Mouse (Mus musculus) liver, embryonic 11.5 days (tissue): ENCODE measurements around the gene Slc9a9. TPM values are rescaled to one million over a fixed set of nuclear protein-coding genes. Genes with fewer than 3 reads are reported as not detected.

Experiments
- ATAC-seq: fragments of 200-750 bp; cut with Nextera tagmentation; replicated peaks from 2 replicates; pipeline ENCODE4 v1.8.0; 2017; ENCODE audit warnings: moderate number of reproducible peaks, mild to moderate bottlenecking, moderate TSS enrichment, moderate library complexity; ENCODE audit not compliant: low FRiP score
- DNase-seq: peaks from one replicate; pipeline ENCODE4 v3.0.0-alpha.2; 2017; ENCODE audit warnings: low spot score
- H3K27ac ChIP-seq: fragments of 300-500 bp; sonication (generic); 2 replicates; pipeline ENCODE4 v1.5.1; 2014; ENCODE audit warnings: mild to moderate bottlenecking, low read depth, low read length, control low read depth
- H3K27me3 ChIP-seq: fragments of 300-500 bp; sonication (generic); replicated peaks from 2 replicates; pipeline ENCODE4 v1.6.1; 2014; ENCODE audit warnings: low read length, mixed read lengths; ENCODE audit not compliant: control insufficient read depth, insufficient read depth
- H3K36me3 ChIP-seq: fragments of 300-500 bp; sonication (generic); 2 replicates; pipeline ENCODE4 v1.6.1; 2014; ENCODE audit warnings: mild to moderate bottlenecking, low read length, moderate library complexity, mixed read lengths; ENCODE audit not compliant: control insufficient read depth, insufficient read depth
- H3K4me1 ChIP-seq: fragments of 300-500 bp; sonication (generic); replicated peaks from 2 replicates; pipeline ENCODE4 v1.6.1; 2014; ENCODE audit warnings: low read length, mixed read lengths; ENCODE audit not compliant: control insufficient read depth, insufficient read depth
- H3K4me2 ChIP-seq: fragments of 300-500 bp; sonication (generic); 2 replicates; pipeline ENCODE4 v1.6.1; 2014; ENCODE audit warnings: mild to moderate bottlenecking, control low read depth, moderate library complexity
- H3K4me3 ChIP-seq: fragments of 300-500 bp; sonication (generic); 2 replicates; pipeline ENCODE4 v1.5.1; 2014; ENCODE audit warnings: low read depth, low read length, control low read depth
- H3K9ac ChIP-seq: fragments of 300-500 bp; sonication (generic); 2 replicates; pipeline ENCODE4 v1.6.1; 2014; ENCODE audit warnings: low read depth, low read length, control low read depth
- H3K9me3 ChIP-seq: fragments of 300-500 bp; sonication (generic); 2 replicates; pipeline ENCODE4 v1.6.1; 2016; ENCODE audit warnings: low read length, inconsistent platforms, mixed read lengths; ENCODE audit not compliant: control insufficient read depth
- WGBS: fragments of 180-500 bp; shearing (Covaris S2); extraction: QIAGEN DNeasy Blood & Tissue Kit; methylation state at CpG from one replicate; pipeline ENCODE4 v1.1.7; 2014; 5-methylcytosine and 5-hydroxymethylcytosine counted together
- polyA plus RNA-seq: library from polyadenylated mRNA; unstranded; fragments of >200 nt; fragmentation: Nextera tagmentation; extraction: Ambion mirVana; gene quantifications from 2 replicates; pipeline ENCODE4 v1.2.1, GENCODE M21; 2014

Gene Slc9a9
- polyA plus RNA-seq, 1 experiment from 2014 or later, result 1.9 TPM

GRCm38 (mm10) chr9:95186386-95187289 lies 516.9 kb downstream of the Slc9a9 start:
- H3K4me1 ChIP-seq, result no peaks in the 10 kb centered on the region; the same call in 1 of the 2 replicates
- H3K27me3 ChIP-seq, result no peaks in the 10 kb centered on the region
- H3K4me3 ChIP-seq, result no peak overlapping the region
- DNase-seq (no peak), ATAC-seq (no peak)
- H3K9me3 ChIP-seq, result no peaks in the 10 kb centered on the region
- H3K36me3 ChIP-seq, result no peaks in the 10 kb centered on the region
- H3K9ac ChIP-seq, result no peak overlapping the region
- no peak overlapping the region for H3K4me2 ChIP-seq
- 72% methylated on average over 15 of the region's 15 CpGs for WGBS
- no peak overlapping the region for H3K27ac ChIP-seq

- Histone ChIP-seq H3K4me3 (no peak overlapping the region), H3K4me2 (no peak overlapping the region), H3K4me1 (no peaks in the 10 kb centered on the region; the same call in none of the 2 replicates), H3K9me3 (no peaks in the 10 kb centered on the region), H3K9ac (no peak overlapping the region), H3K36me3 (no peaks in the 10 kb centered on the region), H3K27ac (no peak overlapping the region), H3K27me3 (no peaks in the 10 kb centered on the region)
- peak; percentile 38; the same call in 1 of the 2 replicates for ATAC-seq
- DNase-seq, result no peak
- 62% methylated on average over 8 of the region's 8 CpGs for WGBS
Measured at GRCm38 (mm10) chr9:95188362-95189217, 518.9 kb downstream of the Slc9a9 start.

GRCm38 (mm10) chr9:95189218-95189605 lies 519.5 kb downstream of the Slc9a9 start:
- Histone ChIP-seq H3K27ac (no peak overlapping the region), H3K4me3 (no peak overlapping the region), H3K4me2 (no peak overlapping the region), H3K9ac (no peak overlapping the region), H3K9me3 (no peaks in the 10 kb centered on the region), H3K4me1 (peaks cover 5% of the 10 kb centered on the region), H3K36me3 (no peaks in the 10 kb centered on the region), H3K27me3 (no peaks in the 10 kb centered on the region)
- WGBS, result 73% methylated on average over 4 of the region's 4 CpGs
- DNase-seq, result no peak
- ATAC-seq, result no peak

- no peak overlapping the region for H3K4me2 ChIP-seq
- H3K9ac ChIP-seq, result no peak overlapping the region
- no peak for DNase-seq
- H3K4me3 ChIP-seq, result no peak overlapping the region
- H3K4me1 ChIP-seq, result peaks cover 5% of the 10 kb centered on the region
- no peak for ATAC-seq
- H3K27me3 ChIP-seq, result no peaks in the 10 kb centered on the region
- no peak overlapping the region for H3K27ac ChIP-seq
- WGBS, result 67% methylated on average over 6 of the region's 6 CpGs
- no peaks in the 10 kb centered on the region for H3K9me3 ChIP-seq
- H3K36me3 ChIP-seq, result no peaks in the 10 kb centered on the region
Measured at GRCm38 (mm10) chr9:95191442-95191841, 521.7 kb downstream of the Slc9a9 start.

GRCm38 (mm10) chr9:95192901-95193532 lies 523.3 kb downstream of the Slc9a9 start:
- H3K9me3 ChIP-seq, result no peaks in the 10 kb centered on the region
- no peak overlapping the region for H3K9ac ChIP-seq
- H3K4me1 ChIP-seq, result peaks cover 5% of the 10 kb centered on the region
- no peaks in the 10 kb centered on the region for H3K36me3 ChIP-seq
- no peak overlapping the region for H3K4me2 ChIP-seq
- DNase-seq, result no peak
- no peaks in the 10 kb centered on the region for H3K27me3 ChIP-seq
- 68% methylated on average over 8 of the region's 8 CpGs for WGBS
- H3K27ac ChIP-seq, result no peak overlapping the region
- ATAC-seq, result no peak
- no peak overlapping the region for H3K4me3 ChIP-seq

- WGBS, result 54% methylated on average over 3 of the region's 3 CpGs
- H3K4me3 ChIP-seq, result no peak overlapping the region
- H3K9me3 ChIP-seq, result no peaks in the 10 kb centered on the region
- H3K27me3 ChIP-seq, result no peaks in the 10 kb centered on the region
- DNase-seq (no peak), ATAC-seq (peak; percentile 69; the same call in 1 of the 2 replicates)
- H3K4me1 ChIP-seq, result peaks cover 5% of the 10 kb centered on the region
- H3K4me2 ChIP-seq, result no peak overlapping the region
- H3K27ac ChIP-seq, result no peak overlapping the region
- no peaks in the 10 kb centered on the region for H3K36me3 ChIP-seq
- no peak overlapping the region for H3K9ac ChIP-seq
Measured at GRCm38 (mm10) chr9:95193672-95194071, 524.0 kb downstream of the Slc9a9 start.

- Histone ChIP-seq H3K36me3 (no peaks in the 10 kb centered on the region), H3K27ac (no peak overlapping the region), H3K27me3 (no peaks in the 10 kb centered on the region), H3K4me1 (peaks cover 5% of the 10 kb centered on the region; the same call in 1 of the 2 replicates), H3K4me3 (no peak overlapping the region), H3K4me2 (no peak overlapping the region), H3K9me3 (no peaks in the 10 kb centered on the region), H3K9ac (no peak overlapping the region)
- WGBS, result 37% methylated on average over 5 of the region's 5 CpGs
- DNase-seq (peak; percentile 38), ATAC-seq (0 out of 2 replicates have a peak, but pooled peaks have one; percentile 24)
Measured at GRCm38 (mm10) chr9:95194158-95194557, 524.4 kb downstream of the Slc9a9 start.

- Histone ChIP-seq H3K9ac (no peak overlapping the region), H3K27ac (no peak overlapping the region), H3K27me3 (no peaks in the 10 kb centered on the region), H3K9me3 (no peaks in the 10 kb centered on the region), H3K4me3 (no peak overlapping the region), H3K36me3 (no peaks in the 10 kb centered on the region), H3K4me2 (no peak overlapping the region), H3K4me1 (no peaks in the 10 kb centered on the region)
- DNase-seq (no peak), ATAC-seq (no peak)
- WGBS, result 84% methylated on average over 7 of the region's 7 CpGs
Measured at GRCm38 (mm10) chr9:95207661-95208060, 538.0 kb downstream of the Slc9a9 start.
